Mouse (Mus musculus) intestine, embryonic 16.5 days (tissue): ENCODE results near the gene Efcab14. TPM values are rescaled to one million over a fixed set of nuclear protein-coding genes. Genes with fewer than 3 reads are reported as not detected.

Experiments
- ATAC-seq: fragments of 200-750 bp; cut with Nextera tagmentation; 2 replicates; pipeline ENCODE4 v1.8.0; 2017; ENCODE audit warnings: moderate TSS enrichment, moderate library complexity
- H3K27ac ChIP-seq: fragments of 300-500 bp; sonication (generic); 2 replicates; pipeline ENCODE4 v1.5.1; 2014; ENCODE audit warnings: mild to moderate bottlenecking, low read length
- H3K27me3 ChIP-seq: fragments of 300-500 bp; sonication (generic); replicated peaks from 2 replicates; pipeline ENCODE4 v1.6.1; 2014; ENCODE audit warnings: low read length, control low read depth, mixed read lengths; ENCODE audit not compliant: control insufficient read depth, insufficient read depth
- H3K36me3 ChIP-seq: fragments of 300-500 bp; sonication (generic); 2 replicates; pipeline ENCODE4 v1.6.1; 2014; ENCODE audit warnings: low read length, control low read depth; ENCODE audit not compliant: control insufficient read depth, insufficient read depth
- H3K4me1 ChIP-seq: fragments of 300-500 bp; sonication (generic); 2 replicates; pipeline ENCODE4 v1.6.1; 2014; ENCODE audit warnings: low read length, control low read depth, mixed read lengths; ENCODE audit not compliant: control insufficient read depth, insufficient read depth
- H3K4me2 ChIP-seq: fragments of 300-500 bp; sonication (generic); 2 replicates; pipeline ENCODE4 v1.6.1; 2014; ENCODE audit warnings: low read depth, low read length, control low read depth
- H3K4me3 ChIP-seq: fragments of 300-500 bp; sonication (generic); 2 replicates; pipeline ENCODE4 v1.5.1; 2014; ENCODE audit warnings: mild to moderate bottlenecking, low read length
- H3K9ac ChIP-seq: fragments of 300-500 bp; sonication (generic); 2 replicates; pipeline ENCODE4 v1.6.1; 2014; ENCODE audit warnings: low read depth, low read length
- H3K9me3 ChIP-seq: fragments of 300-500 bp; sonication (generic); 2 replicates; pipeline ENCODE4 v1.6.1; 2016; ENCODE audit warnings: low read length, control low read depth; ENCODE audit not compliant: control insufficient read depth
- WGBS: fragments of 180-500 bp; shearing (Covaris S2); extraction: QIAGEN DNeasy Blood & Tissue Kit; methylation state at CpG from one replicate; pipeline ENCODE4 v1.1.7; 2014; 5-methylcytosine and 5-hydroxymethylcytosine counted together
- polyA plus RNA-seq: library from polyadenylated mRNA; unstranded; fragments of >200 nt; fragmentation: Nextera tagmentation; extraction: Ambion mirVana; gene quantifications from 2 replicates; pipeline ENCODE4 v1.2.1, GENCODE M21; 2015

Efcab14 gene
- polyA plus RNA-seq, 1 experiment from 2014 or later: 32.9 TPM

DNA sequence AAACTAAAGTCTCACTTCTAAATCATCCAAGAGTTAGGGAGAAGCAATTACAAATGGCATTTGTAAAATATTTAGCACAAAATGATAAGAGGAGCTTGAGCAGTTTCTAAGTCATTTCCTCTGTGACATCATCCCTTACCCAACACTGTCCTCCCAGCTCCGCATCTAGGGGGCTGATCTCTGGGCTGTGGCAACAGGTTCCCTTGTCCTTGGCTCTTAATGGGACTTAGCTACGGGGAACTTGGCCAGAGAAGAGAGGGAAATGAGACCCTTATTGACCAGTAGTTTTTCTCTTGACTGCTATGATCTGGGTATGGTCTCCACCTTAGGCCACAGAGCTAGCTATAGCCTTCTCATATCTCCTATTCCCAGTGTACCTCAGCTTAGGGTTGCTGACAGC is 87.7 kb downstream of the Efcab14 start:
- Histone ChIP-seq H3K9ac (no peak overlapping the region), H3K4me2 (no peak overlapping the region), H3K27me3 (no peaks in the 10 kb centered on the region), H3K36me3 (no peaks in the 10 kb centered on the region), H3K4me3 (no peak overlapping the region), H3K9me3 (no peaks in the 10 kb centered on the region), H3K4me1 (peaks cover 23% of the 10 kb centered on the region), H3K27ac (no peak overlapping the region)
- no peak for ATAC-seq
- 77% methylated on average over 2 of the region's 2 CpGs for WGBS

Other genes with a start within 250 kb of the Efcab14 start
- gene Cyp4a14, start 241.6 kb upstream of the Efcab14 start, polyA plus RNA-seq: not detected in 2 replicates
- gene Cyp4a10, start 219.5 kb upstream of the Efcab14 start, polyA plus RNA-seq: 0.31 and 0.35 TPM in 2 replicates
- 0.05 TPM in 1 of 2 replicates, not detected in the other for gene Cyp4a31, start 174.1 kb upstream of the Efcab14 start, polyA plus RNA-seq
- not detected in 2 replicates for gene Cyp4a32, start 136.8 kb upstream of the Efcab14 start, polyA plus RNA-seq
- gene Cyp4b1, start 90.0 kb upstream of the Efcab14 start, polyA plus RNA-seq: 2.1 and 2.4 TPM in 2 replicates
- 0.23 and 0.34 TPM in 2 replicates for gene Tex38, start 43.3 kb downstream of the Efcab14 start, polyA plus RNA-seq
- gene Atpaf1, start 47.1 kb downstream of the Efcab14 start, polyA plus RNA-seq: 47.5 and 52.8 TPM in 2 replicates
- gene Mob3c, start 90.3 kb downstream of the Efcab14 start, polyA plus RNA-seq: 15.7 and 18.2 TPM in 2 replicates
- gene Mknk1, start 101.5 kb downstream of the Efcab14 start, polyA plus RNA-seq: 29.4 and 30.1 TPM in 2 replicates
- not detected in 2 replicates for gene Kncn, start 146.7 kb downstream of the Efcab14 start, polyA plus RNA-seq
- not detected in 2 replicates for gene 6430628N08Rik, start 152.9 kb downstream of the Efcab14 start, polyA plus RNA-seq
- gene Dmbx1, start 202.2 kb downstream of the Efcab14 start, polyA plus RNA-seq: not detected in 2 replicates